Mouse (Mus musculus) liver, adult 2 months (tissue): ENCODE measurements around the gene Mtmr2. TPM values are rescaled to one million over a fixed set of nuclear protein-coding genes. Genes with fewer than 3 reads are reported as not detected.
"Not testable (repeated sequence)": the region's sequence is repeated elsewhere in the genome, so short reads cannot be mapped to it uniquely, and the experiment has no call there.

Source experiments
- DNase-seq: peaks from one replicate; pipeline ENCODE4 v3.0.0-alpha.2; 2011; ENCODE audit warnings: low read depth, low spot score; ENCODE audit errors: extremely low read depth
- H3K27ac ChIP-seq: fragments of 200-500 bp; replicated peaks from 2 replicates; pipeline ENCODE4 v1.5.1; 2012; ENCODE audit warnings: low read depth, mild to moderate bottlenecking, control low read depth, inconsistent platforms, low read length; ENCODE audit not compliant: insufficient read depth
- H3K27me3 ChIP-seq: fragments of 200-500 bp; 2 replicates; pipeline ENCODE4 v1.6.1; 2012; ENCODE audit warnings: mild to moderate bottlenecking, moderate library complexity, low read length, inconsistent platforms; ENCODE audit not compliant: control insufficient read depth, insufficient read depth
- H3K36me3 ChIP-seq: fragments of 200-500 bp; 2 replicates; pipeline ENCODE4 v1.6.1; 2012; ENCODE audit warnings: low read length, inconsistent platforms; ENCODE audit not compliant: control insufficient read depth, insufficient read depth
- H3K4me1 ChIP-seq: fragments of 200-500 bp; 2 replicates; pipeline ENCODE4 v1.6.1; 2011; ENCODE audit warnings: low read length; ENCODE audit not compliant: control insufficient read depth, insufficient read depth
- H3K4me3 ChIP-seq: fragments of 200-500 bp; 2 replicates; pipeline ENCODE4 v1.5.1; 2011; ENCODE audit warnings: low read depth, mild to moderate bottlenecking, control low read depth, low read length, moderate library complexity; ENCODE audit not compliant: insufficient read depth
- H3K79me2 ChIP-seq: fragments of 200-500 bp; 2 replicates; pipeline ENCODE4 v1.6.1; 2012; ENCODE audit warnings: inconsistent platforms, mild to moderate bottlenecking, low read length, moderate library complexity; ENCODE audit not compliant: control insufficient read depth, insufficient read depth
- H3K9ac ChIP-seq: fragments of 200-500 bp; 2 replicates; pipeline ENCODE4 v1.6.1; 2012; ENCODE audit warnings: low read depth, mild to moderate bottlenecking, control low read depth, inconsistent platforms, low read length
- CTCF ChIP-seq: fragments of 200-500 bp; IDR thresholded peaks from 2 replicates; pipeline ENCODE4 v1.5.1; 2011; ENCODE audit warnings: low read depth, low read length, control low read depth
- POLR2A ChIP-seq: fragments of 200-500 bp; IDR thresholded peaks from 2 replicates; pipeline ENCODE4 v1.6.1; 2011; ENCODE audit warnings: low read length, control low read depth; ENCODE audit not compliant: insufficient read depth; ENCODE audit errors: extremely low read depth
- WGBS: fragments of 180-500 bp; shearing (Covaris S2); methylation state at CpG from one replicate; pipeline ENCODE4 v1.1.7; 2018; 5-methylcytosine and 5-hydroxymethylcytosine counted together
- polyA plus RNA-seq: library from polyadenylated mRNA; depleted of rRNA; stranded (reverse); fragments of >200 nt; gene quantifications from 2 replicates; pipeline ENCODE4 v1.2.3, GENCODE M21; 2012
- total RNA-seq: library from RNA; depleted of rRNA; stranded (reverse); fragments of >200 nt; gene quantifications from 2 replicates; pipeline ENCODE4 v1.2.3, GENCODE M21; 2014

The Mtmr2 gene
- total and polyA plus RNA-seq, 2 experiments, result 27.9 to 33.0 TPM

DNA sequence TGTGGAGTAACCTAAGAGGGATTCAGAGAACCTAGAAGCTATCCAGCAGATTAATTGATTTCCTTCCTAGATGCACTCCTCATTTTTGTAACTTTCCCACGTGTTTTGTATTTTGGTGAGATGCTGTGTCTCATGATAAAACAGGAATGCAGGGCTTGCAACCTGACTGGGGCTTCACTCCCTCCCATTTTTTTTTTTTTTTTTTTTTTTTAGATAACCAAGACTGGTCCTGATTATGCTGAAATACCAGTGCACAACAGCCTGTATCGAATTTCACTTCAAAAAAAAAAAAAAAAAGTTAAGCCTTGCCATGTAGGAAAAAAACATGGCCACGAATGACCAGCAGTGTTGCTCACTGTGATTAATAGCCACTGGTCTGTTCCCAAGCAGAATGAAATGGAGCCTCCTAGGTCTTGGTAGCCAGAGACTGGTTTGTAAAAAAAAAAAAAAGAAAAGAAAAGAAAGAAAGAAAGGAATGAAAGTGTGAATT is 41.1 kb upstream of the Mtmr2 start:
- H3K27ac ChIP-seq, result no peak overlapping the region
- no peaks in the 10 kb centered on the region for H3K4me1 ChIP-seq
- H3K9ac ChIP-seq, result no peak overlapping the region

GRCm38 (mm10) chr9:13709436-13709835 is 38.8 kb upstream of the Mtmr2 start:
- H3K4me1 ChIP-seq, result no peaks in the 10 kb centered on the region
- H3K27me3 ChIP-seq, result no peaks in the 10 kb centered on the region
- TF ChIP-seq POLR2A (no peak), CTCF (no peak)
- H3K79me2 ChIP-seq, result no peaks in the 10 kb centered on the region
- WGBS, result 90% methylated on average over 5 of the region's 5 CpGs
- no peak for DNase-seq
- H3K36me3 ChIP-seq, result no peaks in the 10 kb centered on the region
- H3K4me3 ChIP-seq, result no peak overlapping the region
- H3K9ac ChIP-seq, result no peak overlapping the region
- no peak overlapping the region for H3K27ac ChIP-seq

More for the DNA sequence above, 41.1 kb upstream of the Mtmr2 start:
- H3K79me2 ChIP-seq, result no peaks in the 10 kb centered on the region
- 37% methylated on average over 3 of the region's 3 CpGs for WGBS
- no peaks in the 10 kb centered on the region for H3K27me3 ChIP-seq
- no peak for DNase-seq
- no peak overlapping the region for H3K4me3 ChIP-seq
- H3K36me3 ChIP-seq, result no peaks in the 10 kb centered on the region
- TF ChIP-seq CTCF, result no peak
- no peak for TF ChIP-seq POLR2A

GRCm38 (mm10) chr9:13715891-13716290 is 32.3 kb upstream of the Mtmr2 start:
- H3K4me1 ChIP-seq, H3K27me3 ChIP-seq, DNase-seq, H3K27ac ChIP-seq, H3K79me2 ChIP-seq, H3K36me3 ChIP-seq, H3K9ac ChIP-seq, H3K4me3 ChIP-seq: not testable (repeated sequence)
- whole genome bisulfite sequencing, result 78% methylated on average over 2 of the region's 2 CpGs

- no peaks in the 10 kb centered on the region for H3K79me2 ChIP-seq
- 21% methylated on average over 8 of the region's 8 CpGs for WGBS
- no peak overlapping the region for H3K9ac ChIP-seq
- no peaks in the 10 kb centered on the region for H3K27me3 ChIP-seq
- TF ChIP-seq POLR2A, result no peak
- peak; percentile 69 for TF ChIP-seq CTCF
- H3K4me1 ChIP-seq, result peaks cover 1% of the 10 kb centered on the region; the same call in 1 of the 2 replicates
- peak; percentile 56 for DNase-seq
- no peak overlapping the region for H3K4me3 ChIP-seq
- H3K36me3 ChIP-seq, result no peaks in the 10 kb centered on the region
- no peak overlapping the region for H3K27ac ChIP-seq
Observed at GRCm38 (mm10) chr9:13716316-13717099, 31.7 kb upstream of the Mtmr2 start.

GRCm38 (mm10) chr9:13748798-13749674 is 826 bp downstream of the Mtmr2 start:
- TF ChIP-seq POLR2A (peak; percentile 51; the same call in 1 of the 2 replicates), CTCF (no peak)
- Histone ChIP-seq H3K27ac (peak overlapping the region; percentile 73), H3K79me2 (peaks cover 6% of the 10 kb centered on the region; the same call in 1 of the 2 replicates), H3K9ac (peak overlapping the region; percentile 95), H3K4me1 (peaks cover 6% of the 10 kb centered on the region), H3K27me3 (no peaks in the 10 kb centered on the region), H3K4me3 (peak overlapping the region; percentile 85), H3K36me3 (no peaks in the 10 kb centered on the region)
- DNase-seq, result peak; percentile 78
- WGBS, result under 1% methylated on average over 60 of the region's 60 CpGs

- DNase-seq, result no peak
- Histone ChIP-seq H3K4me3 (peak overlapping the region; percentile 85), H3K9ac (peak overlapping the region; percentile 95), H3K27ac (peak overlapping the region; percentile 73), H3K4me1 (peaks cover 6% of the 10 kb centered on the region), H3K79me2 (peaks cover 6% of the 10 kb centered on the region; the same call in 1 of the 2 replicates), H3K36me3 (no peaks in the 10 kb centered on the region), H3K27me3 (no peaks in the 10 kb centered on the region)
- WGBS, result under 1% methylated on average over 7 of the region's 7 CpGs
- TF ChIP-seq CTCF, result no peak
Observed at GRCm38 (mm10) chr9:13749675-13749998, 1.4 kb downstream of the Mtmr2 start.
